Mouse (Mus musculus) neural tube, embryonic 13.5 days (tissue): ENCODE results near the gene Pard3. TPM values are rescaled to one million over a fixed set of nuclear protein-coding genes. Genes with fewer than 3 reads are reported as not detected.
A peak's percentile ranks its signal among the peaks of the same experiment; 100 is the strongest.

Source experiments
- ATAC-seq: fragments of 200-750 bp; cut with Nextera tagmentation; 2 replicates; pipeline ENCODE4 v1.8.0; 2017; ENCODE audit warnings: low read depth, mild to moderate bottlenecking, moderate TSS enrichment, moderate library complexity
- H3K27ac ChIP-seq: fragments of 300-500 bp; sonication (generic); replicated peaks from 2 replicates; pipeline ENCODE4 v1.5.1; 2015; ENCODE audit warnings: moderate library complexity, mild to moderate bottlenecking, inconsistent platforms
- H3K27me3 ChIP-seq: fragments of 300-500 bp; sonication (generic); 2 replicates; pipeline ENCODE4 v1.6.1; 2015; ENCODE audit warnings: mild to moderate bottlenecking, inconsistent platforms
- H3K36me3 ChIP-seq: fragments of 300-500 bp; sonication (generic); 2 replicates; pipeline ENCODE4 v1.6.1; 2015; ENCODE audit warnings: mild to moderate bottlenecking, inconsistent platforms
- H3K4me1 ChIP-seq: fragments of 300-500 bp; sonication (generic); replicated peaks from 2 replicates; pipeline ENCODE4 v1.6.1; 2015; ENCODE audit warnings: inconsistent platforms
- H3K4me2 ChIP-seq: fragments of 300-500 bp; sonication (generic); 2 replicates; pipeline ENCODE4 v1.6.1; 2015; ENCODE audit warnings: inconsistent platforms, mild to moderate bottlenecking, moderate library complexity
- H3K4me3 ChIP-seq: fragments of 300-500 bp; sonication (generic); 2 replicates; pipeline ENCODE4 v1.5.1; 2015; ENCODE audit warnings: mild to moderate bottlenecking, inconsistent platforms
- H3K9ac ChIP-seq: fragments of 300-500 bp; sonication (generic); 2 replicates; pipeline ENCODE4 v1.6.1; 2015; ENCODE audit warnings: moderate library complexity, mild to moderate bottlenecking, inconsistent platforms
- H3K9me3 ChIP-seq: fragments of 300-500 bp; sonication (generic); 2 replicates; pipeline ENCODE4 v1.6.1; 2016; ENCODE audit warnings: inconsistent platforms
- WGBS: fragments of 180-500 bp; shearing (Covaris S2); methylation state at CpG from one replicate; pipeline ENCODE4 v1.1.7; 2015; 5-methylcytosine and 5-hydroxymethylcytosine counted together
- polyA plus RNA-seq: library from polyadenylated mRNA; unstranded; fragments of >200 nt; fragmentation: Nextera tagmentation; extraction: Ambion mirVana; gene quantifications from 2 replicates; pipeline ENCODE4 v1.2.1, GENCODE M21; 2015

Pard3 gene
- polyA plus RNA-seq, 1 experiment from 2014 or later: 20.9 TPM

DNA sequence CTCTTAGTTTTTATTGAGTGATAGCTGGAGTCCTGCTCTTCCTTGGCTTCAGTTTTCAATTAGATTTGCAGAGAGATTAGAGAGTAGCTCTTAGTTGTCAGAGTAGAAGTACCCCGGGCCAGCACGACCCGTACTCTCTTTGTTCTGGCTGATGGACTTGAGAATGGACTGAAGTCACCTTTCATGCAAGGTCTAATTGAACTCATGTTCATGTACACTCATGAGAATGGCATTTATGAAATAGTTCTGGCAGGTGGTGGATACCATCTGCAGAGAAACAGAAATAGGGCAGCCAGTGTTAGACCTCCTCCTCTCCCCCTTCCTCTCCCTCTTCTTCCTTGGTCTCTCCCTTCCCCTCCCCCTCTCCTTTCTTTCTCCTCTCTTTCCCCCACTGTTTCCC lies 158.7 kb downstream of the Pard3 start:
- H3K4me2 ChIP-seq: no peak overlapping the region
- no peak for ATAC-seq
- peaks cover 48% of the 10 kb centered on the region for H3K4me1 ChIP-seq
- H3K9ac ChIP-seq: no peak overlapping the region
- H3K27ac ChIP-seq: no peak overlapping the region
- no peaks in the 10 kb centered on the region for H3K36me3 ChIP-seq
- H3K9me3 ChIP-seq: no peaks in the 10 kb centered on the region
- no peak overlapping the region for H3K4me3 ChIP-seq
- no peaks in the 10 kb centered on the region for H3K27me3 ChIP-seq
- 84% methylated on average over 3 of the region's 3 CpGs for WGBS

DNA sequence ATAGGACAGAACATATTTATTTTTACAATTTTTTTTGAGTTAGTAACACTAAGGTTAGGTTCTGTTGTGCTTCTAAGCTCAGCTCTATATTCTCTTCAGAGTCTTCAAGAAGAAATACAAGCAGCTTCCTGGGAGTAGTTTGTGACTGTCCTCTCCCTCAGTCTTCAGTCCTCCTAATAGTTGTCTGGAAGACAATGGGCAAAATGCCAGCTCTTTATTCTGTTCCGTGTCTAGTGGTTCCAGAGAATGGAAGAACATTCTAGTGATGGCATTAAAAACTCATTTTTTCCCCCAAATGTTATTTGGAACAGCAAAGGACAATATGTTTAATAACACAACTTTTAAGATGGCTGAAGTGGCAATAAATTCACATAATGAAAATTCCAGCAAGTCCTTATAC lies 163.3 kb downstream of the Pard3 start:
- Histone ChIP-seq H3K9me3 (no peaks in the 10 kb centered on the region), H3K4me2 (no peak overlapping the region), H3K36me3 (no peaks in the 10 kb centered on the region), H3K4me1 (peaks cover 40% of the 10 kb centered on the region), H3K4me3 (no peak overlapping the region), H3K27me3 (no peaks in the 10 kb centered on the region), H3K27ac (no peak overlapping the region), H3K9ac (no peak overlapping the region)
- 21% methylated on average over 1 of the region's 1 CpGs for WGBS
- ATAC-seq: no peak

DNA sequence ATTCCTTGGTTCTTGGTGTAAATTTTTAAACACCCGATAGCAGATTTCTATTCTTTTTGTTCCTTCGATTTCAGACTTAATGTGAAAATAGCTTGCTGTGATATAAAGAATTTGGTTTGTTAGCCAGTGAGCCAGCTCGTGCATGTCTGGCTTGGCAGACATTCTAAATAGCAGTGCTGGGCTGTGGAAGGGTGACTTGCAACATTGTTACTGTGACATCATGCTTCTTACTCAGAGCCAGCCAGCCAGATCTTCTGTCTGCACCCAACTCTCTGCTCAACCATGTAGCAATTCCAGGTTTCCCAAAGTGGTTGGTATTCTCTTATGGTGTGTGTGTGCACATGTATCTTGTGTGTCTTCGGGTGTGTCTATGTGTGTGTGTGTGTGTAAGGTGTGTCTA lies 163.7 kb downstream of the Pard3 start:
- H3K27ac ChIP-seq: 0 out of 2 replicates have a peak overlapping the region, but pooled peaks have one; percentile 7
- WGBS: 78% methylated on average over 4 of the region's 4 CpGs
- H3K9me3 ChIP-seq: no peaks in the 10 kb centered on the region
- H3K4me2 ChIP-seq: no peak overlapping the region
- no peak for ATAC-seq
- H3K4me3 ChIP-seq: no peak overlapping the region
- no peaks in the 10 kb centered on the region for H3K27me3 ChIP-seq
- no peaks in the 10 kb centered on the region for H3K36me3 ChIP-seq
- no peak overlapping the region for H3K9ac ChIP-seq
- H3K4me1 ChIP-seq: peaks cover 36% of the 10 kb centered on the region

- Histone ChIP-seq H3K9me3 (no peaks in the 10 kb centered on the region), H3K36me3 (no peaks in the 10 kb centered on the region), H3K27me3 (no peaks in the 10 kb centered on the region), H3K4me1 (peaks cover 35% of the 10 kb centered on the region), H3K9ac (no peak overlapping the region), H3K4me3 (no peak overlapping the region), H3K27ac (peak overlapping the region; percentile 39), H3K4me2 (no peak overlapping the region)
- no peak for ATAC-seq
- 70% methylated on average over 15 of the region's 15 CpGs for WGBS
Measured at GRCm38 (mm10) chr8:127229325-127230232, 165.9 kb downstream of the Pard3 start.

DNA sequence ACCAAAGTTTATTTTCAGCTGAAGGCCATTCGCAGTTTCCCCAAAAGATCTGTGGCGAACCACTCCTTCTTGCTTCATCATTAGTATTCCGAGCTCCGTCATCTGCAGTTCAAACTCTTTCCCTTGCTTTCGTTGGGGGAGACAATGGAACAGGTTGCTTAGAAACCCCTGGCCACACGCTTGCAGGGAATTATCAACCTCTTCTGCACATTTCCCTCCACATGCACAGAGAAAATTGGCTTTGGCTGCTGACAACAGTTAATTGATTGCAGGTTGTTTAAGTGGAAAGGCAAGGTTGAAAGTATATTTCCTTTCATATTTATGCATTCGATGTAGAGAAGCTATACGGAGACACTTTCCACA lies 166.5 kb downstream of the Pard3 start:
- H3K36me3 ChIP-seq: no peaks in the 10 kb centered on the region
- WGBS: 45% methylated on average over 8 of the region's 8 CpGs
- no peak overlapping the region for H3K4me2 ChIP-seq

DNA sequence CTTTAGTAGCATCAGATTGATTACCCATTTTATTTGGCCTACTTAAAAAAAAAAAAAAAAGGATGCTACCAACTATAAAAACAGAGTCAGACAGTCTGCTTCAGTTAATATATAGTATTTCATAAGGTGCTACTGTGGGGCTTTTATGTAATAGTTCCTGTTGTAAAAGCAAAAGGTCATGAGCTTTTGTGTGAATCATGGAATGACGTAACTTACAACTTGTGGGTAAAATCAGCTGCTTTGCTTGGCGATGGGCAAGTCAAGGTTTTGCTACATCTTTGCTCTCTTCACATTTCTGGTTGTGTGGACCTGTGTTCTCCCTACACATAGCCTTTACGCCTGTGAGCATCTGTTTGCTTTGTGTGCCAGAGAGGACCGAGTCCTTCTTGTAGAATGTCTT lies 179.7 kb downstream of the Pard3 start:
- peaks cover 6% of the 10 kb centered on the region for H3K4me1 ChIP-seq
- H3K27ac ChIP-seq: no peak overlapping the region
- H3K27me3 ChIP-seq: no peaks in the 10 kb centered on the region
- H3K4me3 ChIP-seq: no peak overlapping the region
- H3K9ac ChIP-seq: no peak overlapping the region
- H3K36me3 ChIP-seq: no peaks in the 10 kb centered on the region
- no peaks in the 10 kb centered on the region for H3K9me3 ChIP-seq
- ATAC-seq: no peak
- no peak overlapping the region for H3K4me2 ChIP-seq
- 88% methylated on average over 4 of the region's 4 CpGs for WGBS

More for the DNA sequence above, 166.5 kb downstream of the Pard3 start:
- no peak for ATAC-seq
- Histone ChIP-seq H3K27me3 (no peaks in the 10 kb centered on the region), H3K4me1 (peaks cover 32% of the 10 kb centered on the region), H3K9ac (no peak overlapping the region; the same call in 1 of the 2 replicates), H3K4me3 (no peak overlapping the region), H3K27ac (peak overlapping the region; percentile 39; the same call in 1 of the 2 replicates), H3K9me3 (no peaks in the 10 kb centered on the region)

DNA sequence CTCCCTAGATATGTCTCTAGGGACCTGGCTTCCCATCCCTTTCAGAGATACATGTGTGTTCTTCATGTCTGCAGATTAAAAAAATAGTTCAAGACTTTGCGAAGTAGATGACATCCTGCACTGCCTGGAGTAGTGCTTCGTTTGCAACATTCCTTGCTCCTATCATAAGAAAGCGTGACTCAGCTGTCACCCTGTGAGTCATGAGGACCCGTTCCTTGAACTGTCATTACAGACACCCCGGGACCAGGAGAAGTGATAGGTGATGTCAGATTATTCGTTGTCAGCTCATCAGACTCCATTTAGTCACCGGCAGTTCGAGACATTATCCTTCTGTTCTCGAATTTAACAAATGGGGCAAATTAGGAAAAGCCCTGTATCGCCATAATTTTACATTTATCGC lies 180.1 kb downstream of the Pard3 start:
- H3K4me1 ChIP-seq: peaks cover 11% of the 10 kb centered on the region
- no peak overlapping the region for H3K4me3 ChIP-seq
- H3K4me2 ChIP-seq: no peak overlapping the region
- no peak overlapping the region for H3K27ac ChIP-seq
- no peak for ATAC-seq
- H3K27me3 ChIP-seq: no peaks in the 10 kb centered on the region
- H3K9ac ChIP-seq: no peak overlapping the region
- no peaks in the 10 kb centered on the region for H3K9me3 ChIP-seq
- 87% methylated on average over 11 of the region's 11 CpGs for WGBS
- H3K36me3 ChIP-seq: no peaks in the 10 kb centered on the region

- no peak overlapping the region for H3K27ac ChIP-seq
- H3K36me3 ChIP-seq: no peaks in the 10 kb centered on the region
- no peak overlapping the region for H3K4me3 ChIP-seq
- no peaks in the 10 kb centered on the region for H3K9me3 ChIP-seq
- ATAC-seq: no peak
- 64% methylated on average over 4 of the region's 4 CpGs for WGBS
- H3K4me2 ChIP-seq: no peak overlapping the region
- H3K4me1 ChIP-seq: peaks cover 41% of the 10 kb centered on the region
- H3K9ac ChIP-seq: no peak overlapping the region
- H3K27me3 ChIP-seq: no peaks in the 10 kb centered on the region
Measured at GRCm38 (mm10) chr8:127250746-127251145, 187.1 kb downstream of the Pard3 start.

- H3K9ac ChIP-seq: no peak overlapping the region
- 94% methylated on average over 3 of the region's 3 CpGs for WGBS
- H3K4me1 ChIP-seq: peaks cover 41% of the 10 kb centered on the region
- ATAC-seq: no peak
- no peaks in the 10 kb centered on the region for H3K27me3 ChIP-seq
- no peak overlapping the region for H3K27ac ChIP-seq
- no peaks in the 10 kb centered on the region for H3K9me3 ChIP-seq
- H3K4me2 ChIP-seq: no peak overlapping the region
- no peak overlapping the region for H3K4me3 ChIP-seq
- no peaks in the 10 kb centered on the region for H3K36me3 ChIP-seq
Measured at GRCm38 (mm10) chr8:127251476-127251875, 187.8 kb downstream of the Pard3 start.

DNA sequence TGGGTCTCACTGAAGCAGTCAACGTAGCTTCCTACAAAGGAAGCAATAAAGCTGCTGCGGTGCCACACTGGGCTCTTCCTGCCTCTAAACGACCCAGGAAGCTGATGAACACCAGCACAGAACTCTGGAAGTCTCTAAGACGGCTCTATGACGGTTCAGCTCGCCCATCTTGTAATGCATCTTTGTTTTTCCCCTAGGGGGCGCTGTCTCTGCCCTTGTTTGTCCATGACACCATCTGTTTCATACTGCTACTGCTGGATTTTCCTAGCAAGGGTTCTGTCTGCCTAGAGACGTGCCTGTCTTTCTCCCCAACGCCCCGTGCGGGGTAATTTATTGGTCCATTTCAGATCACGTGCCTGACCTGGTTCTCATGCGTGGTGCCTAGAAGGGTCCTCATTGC lies 188.3 kb downstream of the Pard3 start:
- Histone ChIP-seq H3K4me2 (no peak overlapping the region), H3K36me3 (no peaks in the 10 kb centered on the region), H3K4me1 (peaks cover 41% of the 10 kb centered on the region), H3K4me3 (no peak overlapping the region), H3K27ac (no peak overlapping the region), H3K27me3 (no peaks in the 10 kb centered on the region), H3K9ac (no peak overlapping the region), H3K9me3 (no peaks in the 10 kb centered on the region)
- WGBS: 65% methylated on average over 13 of the region's 13 CpGs
- ATAC-seq: no peak

- H3K27me3 ChIP-seq: no peaks in the 10 kb centered on the region
- no peak overlapping the region for H3K4me3 ChIP-seq
- H3K9me3 ChIP-seq: no peaks in the 10 kb centered on the region
- no peak overlapping the region for H3K9ac ChIP-seq
- H3K27ac ChIP-seq: peak overlapping the region; percentile 42
- no peaks in the 10 kb centered on the region for H3K36me3 ChIP-seq
- ATAC-seq: no peak
- peaks cover 40% of the 10 kb centered on the region for H3K4me1 ChIP-seq
- no peak overlapping the region for H3K4me2 ChIP-seq
- 78% methylated on average over 7 of the region's 7 CpGs for WGBS
Measured at GRCm38 (mm10) chr8:127254625-127255024, 190.9 kb downstream of the Pard3 start.

DNA sequence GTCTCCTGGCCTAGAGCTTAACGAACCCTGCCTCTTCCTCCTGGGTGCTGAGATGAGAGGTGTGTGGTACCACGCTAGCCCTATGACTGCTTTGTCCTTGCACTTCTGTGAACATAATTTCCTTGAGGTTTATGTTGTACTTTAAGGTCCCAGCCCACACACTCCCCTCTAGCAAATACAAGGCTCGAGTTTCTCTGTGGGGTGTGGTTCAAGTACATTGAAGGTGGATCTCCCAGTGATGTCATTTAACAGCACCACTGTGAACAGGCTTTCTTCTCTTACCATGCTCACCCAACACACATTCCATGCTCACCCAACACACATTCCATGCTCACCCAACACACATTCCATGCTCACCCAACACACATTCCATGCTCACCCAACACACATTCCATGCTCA lies 193.4 kb downstream of the Pard3 start:
- Histone ChIP-seq H3K4me3 (no peak overlapping the region), H3K27ac (no peak overlapping the region), H3K27me3 (no peaks in the 10 kb centered on the region)

DNA sequence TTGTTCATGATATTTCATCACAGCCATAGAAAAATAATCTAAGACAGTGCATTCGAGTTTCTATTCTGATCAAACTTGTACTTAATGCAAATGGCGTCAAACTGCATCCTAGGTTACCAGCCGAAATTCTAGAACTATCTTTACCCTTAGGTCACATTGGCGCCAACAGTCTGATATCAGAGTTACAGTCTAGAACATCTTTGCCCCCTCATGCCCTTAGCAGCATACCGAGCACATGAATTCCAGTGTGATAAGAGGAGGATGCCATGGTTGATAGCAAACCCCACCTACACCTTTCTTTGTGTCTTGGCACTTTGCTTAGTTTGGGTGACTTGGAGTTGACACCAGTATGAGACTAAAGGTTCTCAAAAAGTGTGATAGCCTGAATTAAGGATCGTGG lies 197.4 kb downstream of the Pard3 start:
- WGBS: 94% methylated on average over 6 of the region's 6 CpGs
- no peak overlapping the region for H3K4me3 ChIP-seq
- peaks cover 33% of the 10 kb centered on the region for H3K4me1 ChIP-seq
- 0 out of 2 replicates have a peak, but pooled peaks cover 3% of the 10 kb centered on the region for H3K9me3 ChIP-seq
- H3K9ac ChIP-seq: no peak overlapping the region
- H3K4me2 ChIP-seq: no peak overlapping the region
- H3K27me3 ChIP-seq: 0 out of 2 replicates have a peak, but pooled peaks cover 2% of the 10 kb centered on the region
- H3K27ac ChIP-seq: no peak overlapping the region
- H3K36me3 ChIP-seq: no peaks in the 10 kb centered on the region
- no peak for ATAC-seq

More for the DNA sequence above, 193.4 kb downstream of the Pard3 start:
- 90% methylated on average over 3 of the region's 3 CpGs for WGBS
- ATAC-seq: no peak
- H3K9ac ChIP-seq: no peak overlapping the region
- H3K4me1 ChIP-seq: peaks cover 24% of the 10 kb centered on the region
- no peaks in the 10 kb centered on the region for H3K36me3 ChIP-seq
- H3K4me2 ChIP-seq: no peak overlapping the region
- 0 out of 2 replicates have a peak, but pooled peaks cover 3% of the 10 kb centered on the region for H3K9me3 ChIP-seq
